Mouse (Mus musculus) skeletal muscle tissue, adult 2 months (tissue): ENCODE data around the gene Fkbp5.
"Not testable (repeated sequence)": the region's sequence is repeated elsewhere in the genome, so short reads cannot be mapped to it uniquely, and the experiment has no call there.

Experiments used
- DNase-seq: peaks from one replicate; pipeline ENCODE4 v3.0.0-alpha.2; 2012; ENCODE audit warnings: low read depth, low spot score

Gene Fkbp5

GRCm38 (mm10) chr17:28375592-28376061, 141.7 kb downstream of the Fkbp5 start:
- DNase-seq: no peak

GRCm38 (mm10) chr17:28374494-28374893, 142.8 kb downstream of the Fkbp5 start:
- no peak for DNase-seq

GRCm38 (mm10) chr17:28373821-28374220, 143.5 kb downstream of the Fkbp5 start:
- no peak for DNase-seq

- DNase-seq: no peak
Measured at GRCm38 (mm10) chr17:28371941-28372340, 145.4 kb downstream of the Fkbp5 start.

- no peak for DNase-seq
Measured at GRCm38 (mm10) chr17:28371286-28371685, 146.0 kb downstream of the Fkbp5 start.

- DNase-seq: no peak
Measured at GRCm38 (mm10) chr17:28369056-28369455, 148.3 kb downstream of the Fkbp5 start.

- peak; percentile 59 for DNase-seq
Measured at GRCm38 (mm10) chr17:28368449-28368848, 148.9 kb downstream of the Fkbp5 start.

GRCm38 (mm10) chr17:28365122-28365521, 152.2 kb downstream of the Fkbp5 start, which contains the start of gene Tulp1:
Tulp1 (minus strand) TSS chr17:28365222.
- DNase-seq: no peak

GRCm38 (mm10) chr17:28363507-28363906, 153.8 kb downstream of the Fkbp5 start:
- DNase-seq: no peak

- DNase-seq: no peak
Measured at GRCm38 (mm10) chr17:28362653-28363292, 154.6 kb downstream of the Fkbp5 start.

GRCm38 (mm10) chr17:28361921-28362652, 155.2 kb downstream of the Fkbp5 start:
- no peak for DNase-seq

GRCm38 (mm10) chr17:28360531-28361277, 156.6 kb downstream of the Fkbp5 start:
- DNase-seq: no peak

- DNase-seq: not testable (repeated sequence)
Measured at GRCm38 (mm10) chr17:28358576-28359261, 158.6 kb downstream of the Fkbp5 start.

- no peak for DNase-seq
Measured at GRCm38 (mm10) chr17:28355871-28356270, 161.5 kb downstream of the Fkbp5 start.

- no peak for DNase-seq
Measured at GRCm38 (mm10) chr17:28352018-28352417, 165.3 kb downstream of the Fkbp5 start.

- no peak for DNase-seq
Measured at GRCm38 (mm10) chr17:28351353-28351890, 165.9 kb downstream of the Fkbp5 start.

GRCm38 (mm10) chr17:28350466-28351352, 166.6 kb downstream of the Fkbp5 start, which contains the start of gene Tead3:
Tead3 (minus strand) TSS chr17:28350817.
- peak; percentile 62 for DNase-seq

- DNase-seq: no peak
Measured at GRCm38 (mm10) chr17:28349901-28350465, 167.3 kb downstream of the Fkbp5 start.

- no peak for DNase-seq
Measured at GRCm38 (mm10) chr17:28349264-28349880, 168.0 kb downstream of the Fkbp5 start.
